13 mouse cellular contexts compared by ENCODE assay signal in genomic region chr8:8239489-8239888, GRCm38 (mm10).
DNase-seq lines count a peak whose midpoint lies in the region; ATAC-seq and TF ChIP-seq lines count a peak whose summit lies in the region.
"Had no signal": no experiment of that assay in that cellular context is flagged by ENCODE, and none has a peak within 500 bp of the region (broad histone marks: within the 10 kb centered on the region; RNA-seq: fewer than 3 reads in every experiment).

No protein-coding gene starts in this region.

- no peak for TF ChIP-seq CTCF in hindbrain, postnatal 0 days (IDR thresholded peaks at IDR 0.05; ENCODE audit: low read depth)

- H3K9me3 ChIP-seq in liver, embryonic 11.5 days (ENCODE audit: control insufficient read depth, low read length): no peaks in the 10 kb centered on the region
- no peaks in the 10 kb centered on the region for H3K9me3 ChIP-seq in hindbrain, postnatal 0 days (ENCODE audit: low read length)

- no peak overlapping the region for H3K9ac ChIP-seq in liver, embryonic 11.5 days (ENCODE audit: low read depth, low read length)
- H3K9ac ChIP-seq in hindbrain, postnatal 0 days (replicated peaks; ENCODE audit: low read length): no peak overlapping the region

- no peaks in the 10 kb centered on the region for H3K4me1 ChIP-seq in liver, embryonic 11.5 days (replicated peaks; ENCODE audit: control insufficient read depth, insufficient read depth, low read length)
- H3K4me1 ChIP-seq in hindbrain, postnatal 0 days (ENCODE audit: insufficient read depth, low read length): peaks cover 5% of the 10 kb centered on the region; the same call in 1 of the 2 replicates

- no peak overlapping the region for H3K4me3 ChIP-seq in liver, embryonic 11.5 days (ENCODE audit: low read depth, low read length)
- H3K4me3 ChIP-seq in hindbrain, postnatal 0 days (ENCODE audit: low read length): no peak overlapping the region
- H3K4me3 ChIP-seq: left cerebral cortex, adult 2 months had no signal

- H3K27me3 ChIP-seq in liver, embryonic 11.5 days (replicated peaks; ENCODE audit: control insufficient read depth, insufficient read depth, low read length): no peaks in the 10 kb centered on the region
- no peaks in the 10 kb centered on the region for H3K27me3 ChIP-seq in hindbrain, postnatal 0 days (ENCODE audit: insufficient read depth, low read length)

- ATAC-seq in liver, embryonic 11.5 days (replicated peaks; ENCODE audit: low FRiP score): no peak; the same call in 1 of the 2 replicates
- peak; percentile 27; the same call in 1 of the 2 replicates for ATAC-seq in hindbrain, postnatal 0 days

- peak; percentile 14 for DNase-seq in liver
- no peak for DNase-seq in liver, embryonic 11.5 days (ENCODE audit: low spot score)
- DNase-seq in heart, adult 8-10 months (ENCODE audit: low spot score): peak; percentile 5
- peak; percentile 34 for DNase-seq in hindbrain, postnatal 0 days (ENCODE audit: low spot score)
- peak; percentile 34 to 44 for DNase-seq in lung, postnatal 4 days
- no peak for DNase-seq in natural killer cell, adult 2 months (ENCODE audit: low spot score in 2 of 2)
- no peak for DNase-seq in urinary bladder, postnatal 36 days (ENCODE audit: low spot score in 2 of 2)
- no peak for DNase-seq in gastrocnemius, postnatal 10 days
- DNase-seq: cerebellum, adult 11 months; gastrocnemius, postnatal 25 days; spleen, adult 18-20 months; thymus, postnatal 36 days had no signal

- 32% methylated on average over 12 of the region's 12 CpGs for WGBS in liver, embryonic 11.5 days
- 29% methylated on average over 12 of the region's 12 CpGs for WGBS in hindbrain, postnatal 0 days

- no peak overlapping the region for H3K27ac ChIP-seq in liver, embryonic 11.5 days (ENCODE audit: low read depth, low read length)
- H3K27ac ChIP-seq in hindbrain, postnatal 0 days: no peak overlapping the region
- H3K27ac ChIP-seq: left cerebral cortex, adult 2 months had no signal

- no peak overlapping the region for H3K4me2 ChIP-seq in liver, embryonic 11.5 days
- peak overlapping the region; percentile 24 for H3K4me2 ChIP-seq in hindbrain, postnatal 0 days (ENCODE audit: low read depth, low read length)

- H3K36me3 ChIP-seq in liver, embryonic 11.5 days (ENCODE audit: control insufficient read depth, insufficient read depth, low read length): no peaks in the 10 kb centered on the region
- H3K36me3 ChIP-seq in hindbrain, postnatal 0 days (ENCODE audit: insufficient read depth, low read length): no peaks in the 10 kb centered on the region

Comparison
In these comparisons a context has a peak if more than half of its experiments do, and no peak if none do; other contexts are left out.
1. DNase-seq: peak in liver (single experiment), heart, adult 8-10 months (single experiment), hindbrain, postnatal 0 days (single experiment) and lung, postnatal 4 days (2 of 2); none in liver, embryonic 11.5 days (single experiment), natural killer cell, adult 2 months (0 of 2), urinary bladder, postnatal 36 days (0 of 2) and gastrocnemius, postnatal 10 days (single experiment).